Mouse (Mus musculus) limb, embryonic 14.5 days (tissue): Measurements from ENCODE around the gene Amdhd2. TPM values are rescaled to one million over a fixed set of nuclear protein-coding genes. Genes with fewer than 3 reads are reported as not detected.
A peak's percentile ranks its signal among the peaks of the same experiment; 100 is the strongest.

Source experiments
- ATAC-seq: fragments of 200-750 bp; cut with Nextera tagmentation; 2 replicates; pipeline ENCODE4 v1.8.0; 2017; ENCODE audit warnings: low read depth, moderate number of reproducible peaks, moderate TSS enrichment; ENCODE audit not compliant: low FRiP score
- DNase-seq: peaks from one replicate; pipeline ENCODE4 v3.0.0-alpha.2; 2015; ENCODE audit warnings: low spot score
- H3K27ac ChIP-seq: fragments of 300-500 bp; sonication (generic); replicated peaks from 2 replicates; pipeline ENCODE4 v1.5.1; 2014; ENCODE audit warnings: low read depth, mild to moderate bottlenecking, low read length, moderate library complexity, mixed read lengths
- H3K27me3 ChIP-seq: fragments of 300-500 bp; sonication (generic); 2 replicates; pipeline ENCODE4 v1.6.1; 2014; ENCODE audit warnings: low read length, mixed read lengths; ENCODE audit not compliant: control insufficient read depth, insufficient read depth
- H3K36me3 ChIP-seq: fragments of 300-500 bp; sonication (generic); 2 replicates; pipeline ENCODE4 v1.6.1; 2014; ENCODE audit warnings: mild to moderate bottlenecking, low read length, moderate library complexity, mixed read lengths; ENCODE audit not compliant: control insufficient read depth, insufficient read depth
- H3K4me1 ChIP-seq: fragments of 300-500 bp; sonication (generic); 2 replicates; pipeline ENCODE4 v1.6.1; 2014; ENCODE audit warnings: antibody characterized with exemption, low read length, mixed read lengths; ENCODE audit not compliant: control insufficient read depth, insufficient read depth
- H3K4me2 ChIP-seq: fragments of 300-500 bp; sonication (generic); replicated peaks from 2 replicates; pipeline ENCODE4 v1.6.1; 2014; ENCODE audit warnings: low read depth, mild to moderate bottlenecking, low read length, moderate library complexity; ENCODE audit not compliant: severe bottlenecking
- H3K4me3 ChIP-seq: fragments of 300-500 bp; sonication (generic); replicated peaks from 2 replicates; pipeline ENCODE4 v1.5.1; 2014; ENCODE audit warnings: low read length
- H3K9ac ChIP-seq: fragments of 300-500 bp; sonication (generic); 2 replicates; pipeline ENCODE4 v1.6.1; 2014; ENCODE audit warnings: mild to moderate bottlenecking, low read depth, low read length, moderate library complexity; ENCODE audit not compliant: severe bottlenecking
- H3K9me3 ChIP-seq: fragments of 300-500 bp; sonication (generic); 2 replicates; pipeline ENCODE4 v1.6.1; 2016; ENCODE audit warnings: low read length; ENCODE audit not compliant: control insufficient read depth
- POLR2A ChIP-seq: fragments of 200-500 bp; IDR thresholded peaks from 2 replicates; pipeline ENCODE4 v1.8.0; 2012; ENCODE audit warnings: inconsistent platforms, mild to moderate bottlenecking, moderate library complexity, borderline replicate concordance; ENCODE audit not compliant: insufficient read depth, insufficient read length; ENCODE audit errors: extremely low read depth
- WGBS: fragments of 180-500 bp; shearing (Covaris S2); extraction: QIAGEN DNeasy Blood & Tissue Kit; methylation state at CpG from one replicate; pipeline ENCODE4 v1.1.7; 2014; 5-methylcytosine and 5-hydroxymethylcytosine counted together
- polyA plus RNA-seq, 2 experiments: library from polyadenylated mRNA; depleted of rRNA in 1 of 2; stranded (reverse) in 1 of 2; unstranded in 1 of 2; fragments of >200 nt; fragmentation: Nextera tagmentation in 1 of 2; extraction: Ambion mirVana in 1 of 2; gene quantifications; 2 replicates each; pipeline versions ENCODE4 v1.2.1 to v1.2.3; 2012 to 2014

The Amdhd2 gene
- polyA plus RNA-seq, 2 experiments = 27.4 to 31.2 TPM

- peaks cover 12% of the 10 kb centered on the region; the same call in 1 of the 2 replicates for H3K36me3 ChIP-seq
- WGBS = 76% methylated on average over 2 of the region's 2 CpGs
- no peak overlapping the region for H3K27ac ChIP-seq
- H3K9me3 ChIP-seq = no peaks in the 10 kb centered on the region
- DNase-seq = no peak
- H3K4me3 ChIP-seq = no peak overlapping the region
- ATAC-seq = no peak
- no peak for TF ChIP-seq POLR2A
- H3K4me2 ChIP-seq = no peak overlapping the region
- H3K27me3 ChIP-seq = no peaks in the 10 kb centered on the region
- no peaks in the 10 kb centered on the region for H3K4me1 ChIP-seq
- H3K9ac ChIP-seq = no peak overlapping the region
Observed at GRCm38 (mm10) chr17:24190934-24191333, 27.4 kb upstream of the Amdhd2 start.

- Histone ChIP-seq H3K4me2 (no peak overlapping the region), H3K4me3 (no peak overlapping the region), H3K27ac (no peak overlapping the region), H3K36me3 (no peaks in the 10 kb centered on the region), H3K4me1 (peaks cover 4% of the 10 kb centered on the region; the same call in 1 of the 2 replicates), H3K9ac (no peak overlapping the region), H3K27me3 (no peaks in the 10 kb centered on the region), H3K9me3 (no peaks in the 10 kb centered on the region)
- 75% methylated on average over 3 of the region's 3 CpGs for WGBS
- DNase-seq (no peak), ATAC-seq (no peak)
- TF ChIP-seq POLR2A = no peak
Observed at GRCm38 (mm10) chr17:24174259-24174658, 10.7 kb upstream of the Amdhd2 start.

GRCm38 (mm10) chr17:24173423-24173822, 9.9 kb upstream of the Amdhd2 start:
- H3K4me3 ChIP-seq = no peak overlapping the region
- peaks cover 4% of the 10 kb centered on the region; the same call in 1 of the 2 replicates for H3K4me1 ChIP-seq
- peak; percentile 86 for DNase-seq
- whole genome bisulfite sequencing = 6% methylated on average over 3 of the region's 3 CpGs
- no peak for TF ChIP-seq POLR2A
- no peaks in the 10 kb centered on the region for H3K9me3 ChIP-seq
- no peaks in the 10 kb centered on the region for H3K27me3 ChIP-seq
- ATAC-seq = no peak
- no peaks in the 10 kb centered on the region for H3K36me3 ChIP-seq
- H3K27ac ChIP-seq = no peak overlapping the region
- no peak overlapping the region for H3K9ac ChIP-seq
- no peak overlapping the region for H3K4me2 ChIP-seq

DNA sequence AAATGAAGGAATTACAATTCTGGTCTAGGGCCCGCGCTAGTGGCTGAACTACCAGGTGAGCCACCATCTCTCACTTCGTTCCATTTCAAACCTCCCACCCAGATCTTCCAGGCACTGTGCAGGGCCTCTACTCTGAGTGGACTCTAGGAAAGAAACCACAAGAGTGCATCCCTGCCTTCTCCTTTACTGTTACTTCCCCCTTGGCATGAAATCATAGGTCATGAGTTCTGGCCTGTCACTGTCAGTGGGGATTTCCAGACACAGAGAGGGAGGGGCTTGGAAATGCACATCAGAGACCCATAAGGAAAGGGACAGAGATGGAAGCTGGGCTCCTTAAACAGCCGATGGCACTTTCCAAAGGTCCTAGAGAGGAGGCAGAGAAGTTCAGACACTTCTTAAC, 8.2 kb upstream of the Amdhd2 start:
- DNase-seq (no peak), ATAC-seq (no peak)
- H3K4me3 ChIP-seq = no peak overlapping the region
- H3K27me3 ChIP-seq = no peaks in the 10 kb centered on the region
- no peak overlapping the region for H3K9ac ChIP-seq
- H3K4me1 ChIP-seq = peaks cover 15% of the 10 kb centered on the region
- H3K9me3 ChIP-seq = no peaks in the 10 kb centered on the region
- 86% methylated on average over 4 of the region's 4 CpGs for WGBS
- no peak for TF ChIP-seq POLR2A
- no peak overlapping the region for H3K4me2 ChIP-seq
- no peak overlapping the region for H3K27ac ChIP-seq
- peaks cover 12% of the 10 kb centered on the region for H3K36me3 ChIP-seq

DNA sequence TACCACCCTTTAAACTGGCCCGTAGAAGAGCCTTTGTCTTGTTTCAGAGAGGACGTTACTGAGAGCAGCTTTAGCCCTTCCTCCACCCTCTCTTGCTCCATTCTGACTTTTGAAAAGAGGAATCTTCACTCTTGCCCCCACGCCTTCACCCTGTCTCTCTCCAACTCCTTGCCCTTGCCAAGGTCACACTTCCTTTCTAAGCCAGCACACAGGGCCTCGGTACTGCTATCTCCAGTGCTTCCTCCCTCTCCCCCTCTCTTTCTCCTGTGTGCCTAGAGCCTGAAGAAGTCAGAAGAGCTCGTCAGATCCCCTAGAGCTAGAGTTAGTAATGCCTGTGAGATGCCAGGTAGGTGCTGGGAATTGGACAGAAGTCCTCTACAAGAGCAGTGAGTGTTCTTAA, 7.2 kb upstream of the Amdhd2 start:
- H3K4me1 ChIP-seq = peaks cover 15% of the 10 kb centered on the region
- no peak overlapping the region for H3K4me3 ChIP-seq
- ATAC-seq = no peak
- no peak for DNase-seq
- H3K36me3 ChIP-seq = peaks cover 16% of the 10 kb centered on the region
- H3K9me3 ChIP-seq = no peaks in the 10 kb centered on the region
- no peak overlapping the region for H3K4me2 ChIP-seq
- TF ChIP-seq POLR2A = no peak
- H3K27me3 ChIP-seq = no peaks in the 10 kb centered on the region
- H3K27ac ChIP-seq = no peak overlapping the region
- WGBS = 81% methylated on average over 5 of the region's 5 CpGs
- H3K9ac ChIP-seq = no peak overlapping the region

DNA sequence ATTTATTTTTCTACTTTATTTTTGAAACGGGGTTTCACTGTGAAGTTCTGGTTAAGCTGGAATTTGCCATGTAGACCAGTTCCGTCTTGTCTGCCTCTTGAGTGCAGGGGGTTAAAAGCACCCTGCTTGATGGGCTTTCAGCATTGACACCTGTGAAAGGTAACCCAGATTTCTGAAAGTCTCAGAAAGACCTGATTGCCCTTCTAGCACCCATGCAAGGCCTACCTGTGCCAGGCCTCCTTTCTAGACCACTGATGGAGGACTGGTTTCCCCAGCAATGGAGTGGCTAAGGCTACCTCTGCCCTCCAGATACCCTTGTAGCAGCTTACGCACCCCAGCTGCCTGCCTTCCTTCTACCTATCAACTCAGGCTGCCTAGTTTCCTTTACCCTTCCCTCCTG, 6.6 kb upstream of the Amdhd2 start:
- peak overlapping the region; percentile 98; the same call in 1 of the 2 replicates for H3K27ac ChIP-seq
- peak overlapping the region; percentile 70 for H3K4me2 ChIP-seq
- no peaks in the 10 kb centered on the region for H3K27me3 ChIP-seq
- ATAC-seq = no peak
- DNase-seq = no peak
- no peaks in the 10 kb centered on the region for H3K9me3 ChIP-seq
- peak overlapping the region; percentile 90; the same call in 1 of the 2 replicates for H3K9ac ChIP-seq
- WGBS = 59% methylated on average over 3 of the region's 3 CpGs
- H3K4me3 ChIP-seq = peak overlapping the region; percentile 60
- no peak for TF ChIP-seq POLR2A
- peaks cover 19% of the 10 kb centered on the region for H3K36me3 ChIP-seq
- H3K4me1 ChIP-seq = peaks cover 15% of the 10 kb centered on the region
